Mouse (Mus musculus) stomach, embryonic 14.5 days (tissue): ENCODE results near the gene Ldlrad2. TPM values are rescaled to one million over a fixed set of nuclear protein-coding genes. Genes with fewer than 3 reads are reported as not detected.

Experiments
- ATAC-seq: fragments of 200-750 bp; cut with Nextera tagmentation; 2 replicates; pipeline ENCODE4 v1.8.0; 2017; ENCODE audit warnings: low read depth, moderate TSS enrichment; ENCODE audit not compliant: insufficient number of reproducible peaks, insufficient read depth, low FRiP score
- H3K27ac ChIP-seq: fragments of 300-500 bp; sonication (generic); 2 replicates; pipeline ENCODE4 v1.5.1; 2014; ENCODE audit warnings: mild to moderate bottlenecking, low read length, moderate library complexity, mixed read lengths
- H3K27me3 ChIP-seq: fragments of 300-500 bp; sonication (generic); 2 replicates; pipeline ENCODE4 v1.6.1; 2014; ENCODE audit warnings: low read length, control low read depth, mixed read lengths; ENCODE audit not compliant: control insufficient read depth, insufficient read depth
- H3K36me3 ChIP-seq: fragments of 300-500 bp; sonication (generic); 2 replicates; pipeline ENCODE4 v1.6.1; 2014; ENCODE audit warnings: mild to moderate bottlenecking, control low read depth, low read length, moderate library complexity, mixed read lengths; ENCODE audit not compliant: control insufficient read depth, insufficient read depth
- H3K4me1 ChIP-seq: fragments of 300-500 bp; sonication (generic); 2 replicates; pipeline ENCODE4 v1.6.1; 2014; ENCODE audit warnings: low read length, control low read depth, mixed read lengths; ENCODE audit not compliant: control insufficient read depth, insufficient read depth
- H3K4me2 ChIP-seq: fragments of 300-500 bp; sonication (generic); replicated peaks from 2 replicates; pipeline ENCODE4 v1.6.1; 2014; ENCODE audit warnings: low read depth, low read length, control low read depth
- H3K4me3 ChIP-seq: fragments of 300-500 bp; sonication (generic); 2 replicates; pipeline ENCODE4 v1.5.1; 2014; ENCODE audit warnings: low read depth, low read length, control low read depth
- H3K9ac ChIP-seq: fragments of 300-500 bp; sonication (generic); replicated peaks from 2 replicates; pipeline ENCODE4 v1.6.1; 2014; ENCODE audit warnings: low read depth, mild to moderate bottlenecking, control low read depth, low read length, moderate library complexity, mixed read lengths
- H3K9me3 ChIP-seq: fragments of 300-500 bp; sonication (generic); 2 replicates; pipeline ENCODE4 v1.6.1; 2016; ENCODE audit warnings: low read depth, low read length, control low read depth; ENCODE audit not compliant: control insufficient read depth
- WGBS: fragments of 180-500 bp; shearing (Covaris S2); extraction: QIAGEN DNeasy Blood & Tissue Kit; methylation state at CpG from one replicate; pipeline ENCODE4 v1.1.7; 2014; 5-methylcytosine and 5-hydroxymethylcytosine counted together
- microRNA-seq: library from miRNA; unstranded; fragments of <30 nt; microRNA quantifications from one replicate; pipeline ENCODE4, GENCODE M21; 2016
- polyA plus RNA-seq: library from polyadenylated mRNA; unstranded; fragments of >200 nt; fragmentation: Nextera tagmentation; extraction: Ambion mirVana; gene quantifications from 2 replicates; pipeline ENCODE4 v1.2.1, GENCODE M21; 2014

Gene Ldlrad2
- polyA plus RNA-seq, 1 experiment from 2014 or later = not detected

DNA sequence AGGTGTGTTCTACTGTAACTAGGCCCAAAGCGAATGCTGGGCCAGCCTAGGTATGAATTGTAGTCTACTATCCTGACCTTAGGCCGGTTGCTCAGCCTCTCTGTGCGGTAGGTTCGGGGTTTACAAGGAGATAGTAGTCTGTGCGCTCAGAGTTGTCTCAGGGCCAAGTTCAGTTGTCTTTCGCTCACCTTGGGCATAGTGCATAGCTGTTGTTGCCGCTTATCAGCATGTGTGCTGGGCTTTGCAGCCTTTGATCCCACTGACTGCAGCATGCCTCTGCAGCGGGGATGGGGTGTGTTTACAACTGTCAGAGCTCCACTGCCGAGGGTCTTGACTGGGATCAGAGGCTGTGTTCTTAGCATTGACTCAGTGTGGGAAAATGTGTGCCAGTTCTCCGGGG is 31.4 kb downstream of the Ldlrad2 start:
- Histone ChIP-seq H3K9me3 (no peaks in the 10 kb centered on the region), H3K36me3 (peaks cover 79% of the 10 kb centered on the region), H3K9ac (no peak overlapping the region), H3K27ac (no peak overlapping the region), H3K4me2 (no peak overlapping the region), H3K27me3 (no peaks in the 10 kb centered on the region), H3K4me3 (no peak overlapping the region), H3K4me1 (no peaks in the 10 kb centered on the region)
- no peak for ATAC-seq
- WGBS = 85% methylated on average over 10 of the region's 10 CpGs

GRCm38 (mm10) chr4:137540356-137540755 is 34.0 kb downstream of the Ldlrad2 start:
- Histone ChIP-seq H3K4me1 (no peaks in the 10 kb centered on the region), H3K9ac (no peak overlapping the region), H3K4me3 (no peak overlapping the region), H3K27ac (no peak overlapping the region), H3K4me2 (no peak overlapping the region), H3K9me3 (no peaks in the 10 kb centered on the region), H3K27me3 (no peaks in the 10 kb centered on the region), H3K36me3 (peaks cover 70% of the 10 kb centered on the region)
- 77% methylated on average over 14 of the region's 14 CpGs for WGBS
- ATAC-seq = no peak

DNA sequence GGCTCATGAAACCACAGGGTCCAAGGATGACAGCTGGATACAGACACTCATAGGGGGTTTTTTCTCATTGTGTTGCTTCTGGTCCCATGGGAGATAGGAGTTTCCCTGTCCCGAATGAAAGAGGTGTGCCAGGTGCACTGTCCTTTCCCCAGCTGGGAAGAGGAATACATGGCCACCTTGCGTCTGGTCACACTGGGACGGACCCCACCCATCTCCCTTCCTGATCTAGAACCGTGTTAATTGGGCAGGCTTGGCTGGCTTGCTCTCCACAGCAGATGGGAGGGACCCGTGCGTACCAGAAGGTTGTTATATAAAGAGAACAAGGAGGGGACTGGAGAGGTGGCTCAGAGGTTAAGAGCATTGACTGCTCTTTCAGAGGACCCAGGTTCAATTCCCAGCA is 46.5 kb downstream of the Ldlrad2 start:
- no peaks in the 10 kb centered on the region for H3K27me3 ChIP-seq
- H3K27ac ChIP-seq = no peak overlapping the region
- H3K4me3 ChIP-seq = no peak overlapping the region
- no peak overlapping the region for H3K4me2 ChIP-seq
- H3K4me1 ChIP-seq = no peaks in the 10 kb centered on the region
- ATAC-seq = no peak
- peaks cover 45% of the 10 kb centered on the region for H3K36me3 ChIP-seq
- 89% methylated on average over 6 of the region's 6 CpGs for WGBS
- no peaks in the 10 kb centered on the region for H3K9me3 ChIP-seq
- no peak overlapping the region for H3K9ac ChIP-seq

DNA sequence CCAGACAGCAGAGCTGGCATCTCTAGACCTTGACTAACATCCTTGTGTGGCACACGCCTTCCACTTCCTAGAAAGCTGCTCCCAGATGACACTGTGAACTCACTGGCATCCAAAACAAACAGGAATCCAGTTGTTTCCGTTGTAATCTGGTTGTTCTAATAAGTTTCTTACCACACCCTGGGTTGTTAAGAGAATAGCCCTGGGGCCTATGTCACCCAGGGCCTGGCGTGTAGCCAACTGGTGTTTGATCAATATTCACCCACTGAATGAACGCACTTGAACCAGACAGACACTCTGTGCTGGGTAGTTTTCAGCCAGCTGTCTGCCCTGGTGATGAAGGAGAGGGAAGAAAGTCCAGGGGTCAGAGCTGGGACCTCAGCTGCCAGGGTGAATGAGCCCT is 47.0 kb downstream of the Ldlrad2 start:
- Histone ChIP-seq H3K4me3 (no peak overlapping the region), H3K27ac (no peak overlapping the region), H3K4me1 (no peaks in the 10 kb centered on the region), H3K27me3 (no peaks in the 10 kb centered on the region), H3K36me3 (peaks cover 50% of the 10 kb centered on the region), H3K9me3 (no peaks in the 10 kb centered on the region), H3K9ac (no peak overlapping the region), H3K4me2 (no peak overlapping the region)
- ATAC-seq = no peak
- WGBS = 75% methylated on average over 4 of the region's 4 CpGs

GRCm38 (mm10) chr4:137525426-137525825 is 48.9 kb downstream of the Ldlrad2 start:
- no peak overlapping the region for H3K4me2 ChIP-seq
- H3K4me1 ChIP-seq = no peaks in the 10 kb centered on the region
- H3K27me3 ChIP-seq = no peaks in the 10 kb centered on the region
- no peak overlapping the region for H3K4me3 ChIP-seq
- 100% methylated on average over 1 of the region's 1 CpGs for WGBS
- H3K36me3 ChIP-seq = peaks cover 61% of the 10 kb centered on the region
- no peak for ATAC-seq
- no peaks in the 10 kb centered on the region for H3K9me3 ChIP-seq
- no peak overlapping the region for H3K9ac ChIP-seq
- H3K27ac ChIP-seq = no peak overlapping the region

Small RNAs within 50 kb of the gene (microRNA-seq; reads per million reads assigned to microRNA genes)
- gene Mir7018 = 1.3 reads per million

Other genes starting within 250 kb of the Ldlrad2 start
- 707 and 719 TPM in 2 replicates for gene Cdc42, start 216.8 kb downstream of the Ldlrad2 start, polyA plus RNA-seq
- gene Cela3a, start 164.8 kb downstream of the Ldlrad2 start, polyA plus RNA-seq = not detected in 2 replicates
- 1.0 TPM in 1 of 2 replicates, not detected in the other for gene Cela3b, start 144.0 kb downstream of the Ldlrad2 start, polyA plus RNA-seq
- not detected in 2 replicates for gene 1700013G24Rik, start 121.3 kb downstream of the Ldlrad2 start, polyA plus RNA-seq
- 42.6 and 44.1 TPM in 2 replicates for gene Hspg2, start 105.8 kb downstream of the Ldlrad2 start, polyA plus RNA-seq
- 83.9 and 86.8 TPM in 2 replicates for gene Usp48, start 19.2 kb upstream of the Ldlrad2 start, polyA plus RNA-seq
- gene Rap1gap, start 90.2 kb upstream of the Ldlrad2 start, polyA plus RNA-seq = 17.5 and 24.6 TPM in 2 replicates
- 21.9 and 24.9 TPM in 2 replicates for gene Alpl, start 221.8 kb upstream of the Ldlrad2 start, polyA plus RNA-seq